Mouse (Mus musculus): ENCODE results near the gene Tmem150a.

- TF ChIP-seq POLR2A (IDR thresholded peaks at IDR 0.05; ENCODE audit: low read depth, low read length): no peak
- TF ChIP-seq CTCF (IDR thresholded peaks at IDR 0.05; ENCODE audit: borderline replicate concordance, insufficient read depth, low read length): no peak
These were observed 9.7 kb downstream of the Tmem150a start for GRCm38 (mm10) chr6:72364985-72365384.

Data from embryonic fibroblast, embryonic 13.5 days (primary cell).